Mouse (Mus musculus): ENCODE measurements around the gene Rnaseh2a.

GRCm38 (mm10) chr8:84990349-84990748 is 20.8 kb upstream of the Rnaseh2a start, which contains the start of gene Hook2:
- TF ChIP-seq POLR2A (IDR thresholded peaks at IDR 0.05; ENCODE audit: control insufficient read depth, extremely low read depth, insufficient read depth, low read length, poor library complexity) (no peak; the same call in 1 of the 2 replicates), CTCF (IDR thresholded peaks at IDR 0.05; ENCODE audit: borderline replicate concordance, control insufficient read depth, extremely low read depth, insufficient read depth, low read length, poor library complexity) (peak; percentile 81)

All from thymus, adult 2 months (tissue).